Mouse (Mus musculus): ENCODE data around the gene Ctnna3. TPM values are rescaled to one million over a fixed set of nuclear protein-coding genes. Genes with fewer than 3 reads are reported as not detected.
"Not testable (repeated sequence)": the region's sequence is repeated elsewhere in the genome, so short reads cannot be mapped to it uniquely, and the experiment has no call there.

Ctnna3 gene
- polyA plus RNA-seq, 1 experiment from 2014 or later = not detected

DNA sequence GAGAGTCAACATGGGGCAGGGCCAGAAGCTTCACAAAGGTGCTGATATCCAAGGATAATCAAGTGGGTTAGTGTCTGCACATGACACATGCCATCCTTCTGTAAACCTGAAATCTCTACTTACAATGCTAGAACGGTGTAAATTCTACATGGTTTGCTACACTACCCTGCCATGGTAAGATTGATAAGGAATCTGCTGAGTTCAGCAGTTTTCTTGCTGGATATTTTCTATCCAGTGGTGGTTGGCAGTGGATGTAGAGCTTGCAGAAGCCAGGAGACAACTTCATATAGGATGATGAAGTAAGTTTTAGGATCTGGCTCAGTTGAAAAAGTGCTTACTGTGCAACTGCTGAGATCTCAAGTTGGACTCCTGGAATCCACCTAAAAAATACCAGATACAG, 767.7 kb downstream of the Ctnna3 start:
- in situ Hi-C loops (cut with MboI; ENCODE audit: low pct_unique_long_range_greater_than_20kb) = no loop called here
- no peak for DNase-seq (ENCODE audit: low read depth, low spot score)
- ChIA-PET POLR2A (no interaction called here), CTCF (no interaction called here)
- TF ChIP-seq CTCF (IDR thresholded peaks at IDR 0.05) = no peak
- no peak for ATAC-seq
- no peaks in the 10 kb centered on the region for H3K27me3 ChIP-seq

DNA sequence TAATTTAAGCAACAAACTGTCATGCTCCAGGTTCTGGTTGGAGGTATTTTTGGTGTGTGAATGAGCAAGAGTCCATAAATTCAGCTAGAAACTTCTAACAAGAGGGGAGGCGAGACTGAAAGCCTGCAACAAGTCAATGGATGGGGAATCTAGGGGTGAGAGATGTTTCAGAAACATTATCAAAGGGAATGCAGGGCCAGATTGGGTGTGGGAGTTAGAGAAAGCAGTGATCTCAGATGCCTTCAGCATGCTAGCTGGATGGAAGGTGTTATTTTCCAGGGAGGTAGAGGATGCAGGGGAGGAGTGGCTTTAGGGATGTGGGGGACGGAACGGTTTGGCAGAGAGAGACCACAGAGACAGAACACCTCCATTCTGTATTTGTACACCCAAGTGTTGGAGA, 785.7 kb downstream of the Ctnna3 start:
- ATAC-seq (no peak), DNase-seq (ENCODE audit: low read depth, low spot score) (no peak)
- ChIA-PET POLR2A (no interaction called here), CTCF (no interaction called here)
- peaks cover 6% of the 10 kb centered on the region for H3K27me3 ChIP-seq
- in situ Hi-C loops (cut with MboI; ENCODE audit: low pct_unique_long_range_greater_than_20kb) = no loop called here
- TF ChIP-seq CTCF (IDR thresholded peaks at IDR 0.05) = no peak

DNA sequence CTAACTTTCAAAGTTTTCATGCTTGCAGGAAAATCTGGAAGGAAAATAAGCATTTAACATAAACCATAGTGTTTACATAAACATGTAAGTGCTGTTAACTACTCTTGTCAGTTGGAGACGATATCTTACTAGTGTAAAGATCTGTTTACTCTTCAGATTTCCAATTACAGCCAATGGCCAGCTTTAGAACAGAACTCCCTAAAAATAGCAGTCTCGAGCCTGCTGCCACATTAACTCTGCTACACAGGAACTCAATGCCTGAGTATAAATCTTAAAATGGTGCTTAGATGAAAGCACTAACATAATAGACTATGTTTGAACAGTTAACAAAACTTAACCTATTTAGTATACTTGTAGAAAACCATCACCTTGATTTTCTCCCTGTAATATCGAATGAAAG, 793.1 kb downstream of the Ctnna3 start:
- in situ Hi-C loops (cut with MboI; ENCODE audit: low pct_unique_long_range_greater_than_20kb) = no loop called here
- no peak for TF ChIP-seq CTCF (IDR thresholded peaks at IDR 0.05)
- CTCF ChIA-PET = no interaction called here
- POLR2A ChIA-PET = no interaction called here
- ATAC-seq = no peak
- peaks cover 3% of the 10 kb centered on the region for H3K27me3 ChIP-seq
- DNase-seq (ENCODE audit: low read depth, low spot score) = no peak

DNA sequence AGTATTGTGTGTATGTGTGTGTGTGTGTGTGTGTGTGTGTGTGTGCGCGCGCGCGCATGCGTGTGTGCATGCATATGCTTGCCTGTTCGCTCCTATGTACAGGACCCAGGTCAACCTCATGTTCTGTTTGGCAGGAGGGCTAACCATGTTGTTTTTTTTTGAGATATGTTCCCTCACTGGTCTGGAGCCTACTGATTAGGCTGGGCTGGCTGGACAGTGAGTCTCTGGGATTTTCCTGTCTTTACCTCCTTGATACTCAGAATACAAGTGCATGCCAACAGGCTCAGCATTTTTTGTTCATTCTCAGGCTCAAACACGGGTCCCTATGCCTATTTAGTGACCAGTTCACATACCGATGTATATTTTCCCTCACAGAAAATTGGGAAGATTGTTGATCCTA, 794.1 kb downstream of the Ctnna3 start:
- ATAC-seq = no peak
- in situ Hi-C loops (cut with MboI; ENCODE audit: low pct_unique_long_range_greater_than_20kb) = no loop called here
- peaks cover 7% of the 10 kb centered on the region for H3K27me3 ChIP-seq
- ChIA-PET POLR2A (no interaction called here), CTCF (no interaction called here)
- TF ChIP-seq CTCF (IDR thresholded peaks at IDR 0.05) = no peak
- no peak for DNase-seq (ENCODE audit: low read depth, low spot score)

DNA sequence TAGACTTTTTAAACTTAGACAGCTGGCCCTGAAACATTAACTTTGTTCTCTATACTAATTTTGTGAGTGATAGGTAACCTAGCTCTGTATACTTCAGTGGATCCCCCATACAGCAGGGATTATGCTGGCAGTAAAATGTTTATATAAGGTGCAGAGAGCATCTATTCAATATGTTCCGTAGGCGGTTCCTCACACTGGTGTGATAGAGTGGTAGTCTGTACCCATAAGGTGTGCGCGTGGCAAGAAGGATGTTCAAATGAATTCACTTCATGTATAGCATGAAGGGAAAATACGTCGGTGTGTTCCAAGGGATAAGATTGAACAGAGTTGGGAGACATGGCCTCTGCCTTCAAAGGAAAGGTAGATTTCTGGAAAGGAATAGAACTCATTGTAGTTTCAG, 794.5 kb downstream of the Ctnna3 start:
- in situ Hi-C loops (cut with MboI; ENCODE audit: low pct_unique_long_range_greater_than_20kb) = no loop called here
- no peak for ATAC-seq
- POLR2A ChIA-PET = no interaction called here
- CTCF ChIA-PET = no interaction called here
- DNase-seq (ENCODE audit: low read depth, low spot score) = no peak
- TF ChIP-seq CTCF (IDR thresholded peaks at IDR 0.05) = no peak
- peaks cover 7% of the 10 kb centered on the region for H3K27me3 ChIP-seq

DNA sequence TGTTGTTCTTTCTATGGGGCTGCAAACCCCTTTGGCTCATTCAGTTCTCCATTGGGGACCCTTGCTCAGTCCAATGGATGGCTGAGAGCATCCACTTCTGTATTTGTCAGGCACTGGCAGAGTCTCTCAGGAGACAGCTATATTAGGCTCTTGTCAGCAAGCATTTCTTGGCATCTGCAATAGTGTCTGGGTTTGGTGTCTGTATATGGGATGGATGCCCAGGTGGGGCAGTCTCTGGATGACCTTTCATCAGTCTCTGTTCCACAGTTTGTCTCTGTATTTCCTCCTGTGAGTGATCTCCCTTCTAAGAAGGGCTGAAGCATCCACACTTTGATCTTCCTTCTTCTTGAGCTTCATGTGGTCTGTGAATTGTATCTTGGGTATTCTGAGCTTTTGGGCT, 795.9 kb downstream of the Ctnna3 start:
- CTCF ChIA-PET; H3K27me3 ChIP-seq; in situ Hi-C loops (cut with MboI; ENCODE audit: low pct_unique_long_range_greater_than_20kb); POLR2A ChIA-PET; ATAC-seq; DNase-seq (ENCODE audit: low read depth, low spot score): not testable (repeated sequence)

DNA sequence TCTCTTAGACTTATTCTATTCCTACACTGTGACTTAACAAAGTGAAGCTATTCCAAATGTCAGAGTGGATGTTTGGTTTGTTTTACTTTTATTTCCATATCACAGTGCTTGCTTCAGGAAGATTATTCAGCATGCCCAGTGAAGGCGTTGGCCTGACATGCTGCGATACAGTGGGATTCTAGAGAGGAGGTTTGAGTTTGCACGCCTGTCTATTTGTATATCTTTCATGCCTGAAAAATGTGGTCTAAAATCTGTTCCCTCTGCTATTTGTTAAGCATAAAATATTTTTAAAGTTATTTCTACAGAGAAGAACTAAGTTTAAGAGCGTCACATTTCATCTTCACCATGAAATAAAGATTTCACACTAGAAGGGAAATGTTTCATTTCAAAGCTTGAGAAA, 813.5 kb downstream of the Ctnna3 start:
- no peak for DNase-seq (ENCODE audit: low read depth, low spot score)
- in situ Hi-C loops (cut with MboI; ENCODE audit: low pct_unique_long_range_greater_than_20kb) = no loop called here
- TF ChIP-seq CTCF (IDR thresholded peaks at IDR 0.05) = no peak
- CTCF ChIA-PET = no interaction called here
- no peaks in the 10 kb centered on the region for H3K27me3 ChIP-seq
- POLR2A ChIA-PET = interaction anchor here (0.6 kb wide), 1 partner anchor 1172 kb away, joined by 3 read pairs; no protein-coding TSS in a partner anchor
- no peak for ATAC-seq

DNA sequence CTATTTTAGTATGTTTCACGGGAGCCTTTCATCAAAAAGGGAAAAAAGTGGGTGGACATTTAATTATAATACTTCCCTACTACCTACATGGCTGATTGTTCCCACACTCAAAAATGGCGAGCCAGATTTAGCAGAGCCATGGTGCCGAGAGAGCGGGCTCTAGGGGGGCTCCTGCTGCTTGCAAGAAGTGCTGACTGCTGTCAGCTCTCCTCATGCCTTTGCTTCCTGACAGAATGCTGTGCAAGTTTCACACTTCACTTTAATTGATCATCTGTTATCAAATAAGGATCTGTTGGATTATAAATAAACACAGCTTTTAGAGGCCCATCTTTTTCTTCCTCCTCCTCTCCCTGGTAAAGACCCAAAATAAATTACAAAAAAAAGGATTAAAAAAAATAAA, 838.3 kb downstream of the Ctnna3 start:
- ATAC-seq = no peak
- no peak for TF ChIP-seq CTCF (IDR thresholded peaks at IDR 0.05)
- in situ Hi-C loops (cut with MboI; ENCODE audit: low pct_unique_long_range_greater_than_20kb) = no loop called here
- DNase-seq (ENCODE audit: low read depth, low spot score) = no peak
- POLR2A ChIA-PET = no interaction called here
- H3K27me3 ChIP-seq = peaks cover 3% of the 10 kb centered on the region
- CTCF ChIA-PET = no interaction called here

DNA sequence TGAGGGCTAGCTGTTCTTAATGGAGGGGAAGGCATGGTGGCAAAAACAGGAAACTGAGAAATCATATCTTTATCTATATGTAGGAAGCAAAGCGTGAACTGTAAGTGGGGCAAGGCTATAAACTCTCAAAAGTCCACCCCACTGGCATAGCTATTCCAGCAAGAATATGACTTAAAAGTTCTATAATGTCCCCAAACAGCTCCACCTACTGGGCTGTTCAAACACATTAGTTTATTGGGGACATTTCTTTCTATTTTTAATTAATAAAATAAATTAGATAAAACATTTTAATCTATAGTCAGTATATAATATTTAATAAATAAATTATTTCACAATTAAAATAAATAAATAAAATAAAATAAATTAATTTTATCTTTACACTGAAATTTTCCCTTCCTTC, 845.2 kb downstream of the Ctnna3 start:
- no peak for ATAC-seq
- no peak for TF ChIP-seq CTCF (IDR thresholded peaks at IDR 0.05)
- ChIA-PET POLR2A (no interaction called here), CTCF (no interaction called here)
- H3K27me3 ChIP-seq = no peaks in the 10 kb centered on the region
- in situ Hi-C loops (cut with MboI; ENCODE audit: low pct_unique_long_range_greater_than_20kb) = no loop called here
- no peak for DNase-seq (ENCODE audit: low read depth, low spot score)

DNA sequence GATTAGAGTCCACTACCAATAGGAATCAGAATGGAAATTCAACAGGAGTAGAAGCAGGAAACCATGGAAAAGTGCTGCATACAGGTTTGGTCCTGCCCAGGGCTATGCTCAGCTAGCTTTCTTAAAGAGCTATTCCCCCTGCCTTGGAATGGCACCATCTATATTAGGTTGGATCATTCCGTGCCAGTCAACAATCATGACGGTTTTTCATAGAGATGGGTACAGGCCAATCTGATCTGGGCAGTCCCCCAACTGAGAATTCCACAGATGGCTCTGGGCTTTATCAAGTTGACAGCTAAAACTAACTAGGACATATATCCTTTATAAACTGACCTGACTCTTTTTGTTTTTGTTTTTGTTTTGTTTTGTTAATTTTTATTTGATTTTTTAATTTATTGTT, 848.9 kb downstream of the Ctnna3 start:
- no peaks in the 10 kb centered on the region for H3K27me3 ChIP-seq
- POLR2A ChIA-PET = no interaction called here
- in situ Hi-C loops (cut with MboI; ENCODE audit: low pct_unique_long_range_greater_than_20kb) = no loop called here
- TF ChIP-seq CTCF (IDR thresholded peaks at IDR 0.05) = no peak
- no peak for DNase-seq (ENCODE audit: low read depth, low spot score)
- CTCF ChIA-PET = interaction anchor here (1.2 kb wide), 1 partner anchor 11 kb away, joined by 3 read pairs; no protein-coding TSS in a partner anchor
- no peak for ATAC-seq

DNA sequence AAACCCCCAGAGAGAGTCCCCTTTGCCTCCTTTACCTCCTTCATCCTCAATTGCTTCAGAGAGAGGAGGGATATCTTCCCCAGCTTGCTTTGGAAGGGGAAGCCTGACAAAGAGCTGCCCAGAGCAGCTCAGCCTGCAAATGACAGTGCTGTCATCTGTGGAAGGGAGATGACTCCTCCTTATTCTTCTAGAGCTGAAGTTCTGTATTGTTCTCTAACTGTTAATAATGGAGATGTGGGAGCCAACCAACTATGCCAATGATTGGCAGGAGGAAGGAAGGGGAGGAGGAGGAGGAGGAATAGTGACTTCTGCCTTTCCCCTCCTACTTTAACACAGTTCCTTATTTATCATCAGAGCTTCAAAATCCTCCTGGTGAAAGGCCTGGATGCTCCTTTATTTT, 875.9 kb downstream of the Ctnna3 start:
- no peak for ATAC-seq
- in situ Hi-C loops (cut with MboI; ENCODE audit: low pct_unique_long_range_greater_than_20kb) = no loop called here
- no peak for TF ChIP-seq CTCF (IDR thresholded peaks at IDR 0.05)
- DNase-seq (ENCODE audit: low read depth, low spot score) = no peak
- ChIA-PET POLR2A (interaction anchor here (0.5 kb wide), 1 partner anchor 853 kb away, joined by 4 read pairs; no protein-coding TSS in a partner anchor), CTCF (no interaction called here)
- H3K27me3 ChIP-seq = no peaks in the 10 kb centered on the region

DNA sequence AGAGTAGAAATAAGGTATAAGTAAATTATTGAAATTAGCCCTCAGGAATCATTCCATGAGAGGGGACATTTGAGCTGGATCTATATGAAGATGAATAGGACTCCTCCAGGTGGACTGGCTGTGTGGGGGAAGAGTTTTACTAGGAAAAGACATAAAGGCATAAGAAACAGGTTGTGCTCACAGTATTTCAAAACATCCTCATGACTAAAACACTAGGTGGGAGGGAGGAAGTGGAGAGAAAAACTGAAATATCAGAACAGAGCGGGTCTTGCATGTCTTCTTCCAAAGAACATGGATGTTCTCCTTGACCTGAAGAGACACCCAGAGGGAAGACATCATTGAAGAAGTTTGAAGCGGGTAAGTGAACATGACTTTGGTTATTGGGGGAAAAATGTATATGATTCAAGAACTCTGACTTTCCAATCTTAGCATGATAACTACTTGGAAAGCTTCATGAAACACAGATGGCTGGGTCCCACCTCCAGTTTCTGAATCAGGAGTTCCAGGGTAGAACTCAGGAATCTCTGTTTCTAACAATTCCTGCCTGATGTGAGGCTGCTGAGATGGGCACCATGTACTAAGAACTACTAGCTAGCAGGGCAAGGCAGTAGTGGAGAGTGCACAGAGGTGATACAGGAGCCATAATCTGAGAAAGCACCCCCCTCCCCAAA, 881.9 kb downstream of the Ctnna3 start:
- DNase-seq (ENCODE audit: low read depth, low spot score) = no peak
- in situ Hi-C loops (cut with MboI; ENCODE audit: low pct_unique_long_range_greater_than_20kb) = no loop called here
- POLR2A ChIA-PET = no interaction called here
- H3K27me3 ChIP-seq = no peaks in the 10 kb centered on the region
- ATAC-seq = no peak
- TF ChIP-seq CTCF (IDR thresholded peaks at IDR 0.05) = no peak
- CTCF ChIA-PET = no interaction called here
